ENCODE assay signal across 32 mouse cellular contexts in genomic region chr1:30716346-30716745, GRCm38 (mm10).
DNase-seq lines count a peak whose midpoint lies in the region; ATAC-seq and TF ChIP-seq lines count a peak whose summit lies in the region.
"Had no signal": no experiment of that assay in that cellular context is flagged by ENCODE, and none has a peak within 500 bp of the region (broad histone marks: within the 10 kb centered on the region; RNA-seq: fewer than 3 reads in every experiment).

No protein-coding gene starts in this region.

- peak; percentile 81 for ATAC-seq in frontal cortex, adult (ENCODE audit: low TSS enrichment)
- 0 out of 2 replicates have a peak, but pooled peaks have one; percentile 38 for ATAC-seq in midbrain, postnatal 0 days (ENCODE audit: low FRiP score)
- ATAC-seq in midbrain, embryonic 14.5 days (ENCODE audit: low FRiP score, low TSS enrichment): no peak
- ATAC-seq: forebrain, embryonic 13.5 days; forebrain, embryonic 16.5 days; hindbrain, embryonic 16.5 days; Patski had no signal

- H3K4me1 ChIP-seq in midbrain, postnatal 0 days (ENCODE audit: insufficient read depth, low read length): no peaks in the 10 kb centered on the region
- H3K4me1 ChIP-seq in midbrain, embryonic 14.5 days (ENCODE audit: control insufficient read depth, insufficient read depth, low read length): no peaks in the 10 kb centered on the region
- H3K4me1 ChIP-seq: embryonic facial prominence, embryonic 10.5 days; embryonic facial prominence, embryonic 13.5 days; forebrain, embryonic 13.5 days; heart, embryonic 12.5 days; heart, embryonic 15.5 days; hindbrain, embryonic 10.5 days; hindbrain, embryonic 13.5 days had no signal

- H3K4me2 ChIP-seq in midbrain, postnatal 0 days (ENCODE audit: low read depth, low read length, poor library complexity, severe bottlenecking): no peak overlapping the region
- H3K4me2 ChIP-seq in midbrain, embryonic 14.5 days (ENCODE audit: low read length): no peak overlapping the region
- H3K4me2 ChIP-seq: embryonic facial prominence, embryonic 13.5 days; forebrain, embryonic 13.5 days; heart, embryonic 12.5 days; heart, embryonic 15.5 days; hindbrain, embryonic 13.5 days had no signal

- no peak overlapping the region for H3K9ac ChIP-seq in midbrain, postnatal 0 days (replicated peaks; ENCODE audit: low read length, poor library complexity, severe bottlenecking)
- H3K9ac ChIP-seq in midbrain, embryonic 14.5 days (replicated peaks; ENCODE audit: low read length): no peak overlapping the region
- H3K9ac ChIP-seq: embryonic facial prominence, embryonic 13.5 days; forebrain, embryonic 13.5 days; heart, embryonic 12.5 days; heart, embryonic 15.5 days; hindbrain, embryonic 13.5 days had no signal

- H3K4me3 ChIP-seq in left cerebral cortex, adult 2 months: no peak overlapping the region
- no peak overlapping the region for H3K4me3 ChIP-seq in midbrain, postnatal 0 days (ENCODE audit: low read depth, low read length)
- no peak overlapping the region for H3K4me3 ChIP-seq in midbrain, embryonic 14.5 days (replicated peaks; ENCODE audit: low read depth, low read length)
- H3K4me3 ChIP-seq: embryonic facial prominence, embryonic 10.5 days; embryonic facial prominence, embryonic 13.5 days; erythroblast, embryonic 14.5 days; forebrain, embryonic 13.5 days; heart, embryonic 12.5 days; heart, embryonic 15.5 days; hindbrain, embryonic 10.5 days; hindbrain, embryonic 13.5 days had no signal

- no peaks in the 10 kb centered on the region for H3K36me3 ChIP-seq in midbrain, postnatal 0 days (ENCODE audit: insufficient read depth, low read length)
- H3K36me3 ChIP-seq in midbrain, embryonic 14.5 days (ENCODE audit: control insufficient read depth, insufficient read depth, low read length): no peaks in the 10 kb centered on the region
- H3K36me3 ChIP-seq: embryonic facial prominence, embryonic 10.5 days; embryonic facial prominence, embryonic 13.5 days; G1E; heart, embryonic 12.5 days; heart, embryonic 15.5 days; hindbrain, embryonic 10.5 days; hindbrain, embryonic 13.5 days had no signal

- 0% methylated on average over 1 of the region's 1 CpGs for WGBS in midbrain, postnatal 0 days
- WGBS in midbrain, embryonic 14.5 days: 31% methylated on average over 1 of the region's 1 CpGs

- DNase-seq in frontal cortex, postnatal 25 days (ENCODE audit: low spot score in 2 of 2): no peak
- no peak for DNase-seq in left cerebral cortex, adult 2 months (ENCODE audit: extremely low spot score in 1 of 2, low spot score in 2 of 2)
- no peak for DNase-seq in left cerebral cortex, postnatal 10 days (ENCODE audit: extremely low spot score in 1 of 2, low spot score in 2 of 2)
- DNase-seq in midbrain, postnatal 0 days (ENCODE audit: low spot score): peak; percentile 28
- no peak for DNase-seq in midbrain, embryonic 14.5 days
- DNase-seq in gastrocnemius, adult 8-10 months (ENCODE audit: low spot score in 2 of 2): no peak
- DNase-seq: adrenal gland, adult 2 months; adrenal gland, postnatal 14 days; B cell, adult 2 months; cerebellum, adult 11-12 months; cerebellum, adult 8-10 months; cerebellum, postnatal 10 days; cerebellum, postnatal 36 days; embryo, embryonic 11 days; gastrocnemius, postnatal 25 days; heart, adult 18-20 months; heart, postnatal 10 days; heart, postnatal 36 days had no signal

- no peaks in the 10 kb centered on the region for H3K27me3 ChIP-seq in midbrain, postnatal 0 days (ENCODE audit: insufficient read depth, low read length)
- no peaks in the 10 kb centered on the region for H3K27me3 ChIP-seq in midbrain, embryonic 14.5 days (ENCODE audit: control insufficient read depth, insufficient read depth, low read length)
- H3K27me3 ChIP-seq: CH12.LX; embryonic facial prominence, embryonic 13.5 days; forebrain, embryonic 13.5 days; heart, embryonic 12.5 days; heart, embryonic 15.5 days; hindbrain, embryonic 13.5 days; Patski had no signal

- H3K27ac ChIP-seq in left cerebral cortex, adult 2 months: 0 out of 2 replicates have a peak overlapping the region, but pooled peaks have one; percentile 15
- H3K27ac ChIP-seq in midbrain, postnatal 0 days (ENCODE audit: low read depth, low read length): no peak overlapping the region
- no peak overlapping the region for H3K27ac ChIP-seq in midbrain, embryonic 14.5 days (replicated peaks; ENCODE audit: low read depth, low read length)
- H3K27ac ChIP-seq: embryonic facial prominence, embryonic 10.5 days; embryonic facial prominence, embryonic 13.5 days; forebrain, embryonic 13.5 days; heart, embryonic 15.5 days; hindbrain, embryonic 10.5 days; hindbrain, embryonic 13.5 days had no signal

- H3K9me3 ChIP-seq in midbrain, postnatal 0 days (ENCODE audit: low read length): no peaks in the 10 kb centered on the region
- H3K9me3 ChIP-seq in midbrain, embryonic 14.5 days (ENCODE audit: control insufficient read depth, low read length): no peaks in the 10 kb centered on the region
- H3K9me3 ChIP-seq: embryonic facial prominence, embryonic 10.5 days; embryonic facial prominence, embryonic 13.5 days; forebrain, embryonic 13.5 days; heart, embryonic 15.5 days; hindbrain, embryonic 13.5 days had no signal

- intact Hi-C loops in left cerebral cortex, adult 2 months (cut with DNase I): loop anchor here (5.0 kb wide), 1 partner anchor 36 kb away; no protein-coding TSS in a partner anchor
- intact Hi-C loops in left cerebral cortex, postnatal 10 days (cut with DNase I): no loop called here

- TF ChIP-seq CTCF in left cerebral cortex, adult 2 months (IDR thresholded peaks at IDR 0.05): no peak
- TF ChIP-seq CTCF in midbrain, postnatal 0 days (IDR thresholded peaks at IDR 0.05): no peak
